Mouse (Mus musculus) forebrain, postnatal 0 days (tissue): ENCODE data around the gene Krtap4-7. TPM values are rescaled to one million over a fixed set of nuclear protein-coding genes. Genes with fewer than 3 reads are reported as not detected.

Experiments used
- polyA plus RNA-seq: library from polyadenylated mRNA; unstranded; fragments of >200 nt; fragmentation: Nextera tagmentation; extraction: Ambion mirVana; gene quantifications from 2 replicates; pipeline ENCODE4 v1.2.1, GENCODE M21; 2015
- total RNA-seq: library from RNA; depleted of rRNA; stranded (reverse); fragments of >200 nt; gene quantifications from 2 replicates; pipeline ENCODE4 v1.2.3, GENCODE M21; 2014; rRNA removed

Gene Krtap4-7
- total and polyA plus RNA-seq, 2 experiments from 2014 or later, result not detected

Other genes with a start within 250 kb of the Krtap4-7 start
Only the 30 nearest of the 38 such genes appear.
- gene Krt23, start 151.0 kb downstream of the Krtap4-7 start, total RNA-seq, result 0.08 TPM in 1 of 2 replicates, not detected in the other
- gene Krt23, start 151.0 kb downstream of the Krtap4-7 start, polyA plus RNA-seq, result 0.20 and 0.53 TPM in 2 replicates
- not detected in 2 replicates for gene Krt39, start 122.8 kb downstream of the Krtap4-7 start, total RNA-seq
- not detected in 2 replicates for gene Krt39, start 122.8 kb downstream of the Krtap4-7 start, polyA plus RNA-seq
- gene Krt40, start 100.9 kb downstream of the Krtap4-7 start, total RNA-seq, result not detected in 2 replicates
- gene Krt40, start 100.9 kb downstream of the Krtap4-7 start, polyA plus RNA-seq, result not detected in 2 replicates
- not detected in 2 replicates for gene Krtap3-3, start 93.2 kb downstream of the Krtap4-7 start, total RNA-seq
- not detected in 2 replicates for gene Krtap3-3, start 93.2 kb downstream of the Krtap4-7 start, polyA plus RNA-seq
- not detected in 2 replicates for gene Krtap3-2, start 87.2 kb downstream of the Krtap4-7 start, total RNA-seq
- not detected in 2 replicates for gene Krtap3-2, start 87.2 kb downstream of the Krtap4-7 start, polyA plus RNA-seq
- not detected in 2 replicates for gene Gm11939, start 84.6 kb downstream of the Krtap4-7 start, total RNA-seq
- gene Gm11939, start 84.6 kb downstream of the Krtap4-7 start, polyA plus RNA-seq, result not detected in 2 replicates
- not detected in 2 replicates for gene Krtap3-1, start 77.5 kb downstream of the Krtap4-7 start, total RNA-seq
- not detected in 2 replicates for gene Krtap3-1, start 77.5 kb downstream of the Krtap4-7 start, polyA plus RNA-seq
- not detected in 2 replicates for gene Krtap1-5, start 63.1 kb downstream of the Krtap4-7 start, total RNA-seq
- not detected in 2 replicates for gene Krtap1-5, start 63.1 kb downstream of the Krtap4-7 start, polyA plus RNA-seq
- not detected in 2 replicates for gene Krtap1-4, start 60.4 kb downstream of the Krtap4-7 start, total RNA-seq
- not detected in 2 replicates for gene Krtap1-4, start 60.4 kb downstream of the Krtap4-7 start, polyA plus RNA-seq
- gene Krtap1-3, start 52.8 kb downstream of the Krtap4-7 start, total RNA-seq, result not detected in 2 replicates
- not detected in 2 replicates for gene Krtap1-3, start 52.8 kb downstream of the Krtap4-7 start, polyA plus RNA-seq
- not detected in 2 replicates for gene Krtap9-3, start 46.0 kb downstream of the Krtap4-7 start, total RNA-seq
- gene Krtap9-3, start 46.0 kb downstream of the Krtap4-7 start, polyA plus RNA-seq, result not detected in 2 replicates
- gene Gm11938, start 40.8 kb downstream of the Krtap4-7 start, total RNA-seq, result not detected in 2 replicates
- gene Gm11938, start 40.8 kb downstream of the Krtap4-7 start, polyA plus RNA-seq, result not detected in 2 replicates
- not detected in 2 replicates for gene Gm11937, start 33.9 kb downstream of the Krtap4-7 start, total RNA-seq
- gene Gm11937, start 33.9 kb downstream of the Krtap4-7 start, polyA plus RNA-seq, result not detected in 2 replicates
- gene Krtap2-4, start 29.2 kb downstream of the Krtap4-7 start, total RNA-seq, result not detected in 2 replicates
- gene Krtap2-4, start 29.2 kb downstream of the Krtap4-7 start, polyA plus RNA-seq, result not detected in 2 replicates
- not detected in 2 replicates for gene Gm11562, start 23.7 kb downstream of the Krtap4-7 start, total RNA-seq
- not detected in 2 replicates for gene Gm11562, start 23.7 kb downstream of the Krtap4-7 start, polyA plus RNA-seq
- not detected in 2 replicates for gene Krtap4-1, start 15.9 kb downstream of the Krtap4-7 start, total RNA-seq
- not detected in 2 replicates for gene Krtap4-1, start 15.9 kb downstream of the Krtap4-7 start, polyA plus RNA-seq
- not detected in 2 replicates for gene Krtap4-2, start 9.0 kb downstream of the Krtap4-7 start, total RNA-seq
- not detected in 2 replicates for gene Krtap4-2, start 9.0 kb downstream of the Krtap4-7 start, polyA plus RNA-seq
- not detected in 2 replicates for gene Gm11555, start 6.1 kb upstream of the Krtap4-7 start, total RNA-seq
- not detected in 2 replicates for gene Gm11555, start 6.1 kb upstream of the Krtap4-7 start, polyA plus RNA-seq
- gene Gm11563, start 14.9 kb upstream of the Krtap4-7 start, total RNA-seq, result not detected in 2 replicates
- gene Gm11563, start 14.9 kb upstream of the Krtap4-7 start, polyA plus RNA-seq, result not detected in 2 replicates
- gene Krtap4-6, start 21.9 kb upstream of the Krtap4-7 start, total RNA-seq, result not detected in 2 replicates
- not detected in 2 replicates for gene Krtap4-6, start 21.9 kb upstream of the Krtap4-7 start, polyA plus RNA-seq
- gene Gm14190, start 46.7 kb upstream of the Krtap4-7 start, total RNA-seq, result not detected in 2 replicates
- not detected in 2 replicates for gene Gm14190, start 46.7 kb upstream of the Krtap4-7 start, polyA plus RNA-seq
- not detected in 2 replicates for gene Gm14180, start 90.2 kb upstream of the Krtap4-7 start, total RNA-seq
- gene Gm14180, start 90.2 kb upstream of the Krtap4-7 start, polyA plus RNA-seq, result not detected in 2 replicates
- gene Gm11595, start 128.8 kb upstream of the Krtap4-7 start, total RNA-seq, result not detected in 2 replicates
- gene Gm11595, start 128.8 kb upstream of the Krtap4-7 start, polyA plus RNA-seq, result not detected in 2 replicates
- gene Krtap4-8, start 136.6 kb upstream of the Krtap4-7 start, total RNA-seq, result not detected in 2 replicates
- not detected in 2 replicates for gene Krtap4-8, start 136.6 kb upstream of the Krtap4-7 start, polyA plus RNA-seq
- not detected in 2 replicates for gene Krtap4-9, start 141.1 kb upstream of the Krtap4-7 start, total RNA-seq
- not detected in 2 replicates for gene Krtap4-9, start 141.1 kb upstream of the Krtap4-7 start, polyA plus RNA-seq
- not detected in 2 replicates for gene Gm11596, start 149.4 kb upstream of the Krtap4-7 start, total RNA-seq
- gene Gm11596, start 149.4 kb upstream of the Krtap4-7 start, polyA plus RNA-seq, result not detected in 2 replicates
- not detected in 2 replicates for gene Gm11569, start 154.8 kb upstream of the Krtap4-7 start, total RNA-seq
- gene Gm11569, start 154.8 kb upstream of the Krtap4-7 start, polyA plus RNA-seq, result not detected in 2 replicates
- not detected in 2 replicates for gene Gm11554, start 160.4 kb upstream of the Krtap4-7 start, total RNA-seq
- gene Gm11554, start 160.4 kb upstream of the Krtap4-7 start, polyA plus RNA-seq, result not detected in 2 replicates
- 0.33 TPM in 1 of 2 replicates, not detected in the other for gene Krtap4-13, start 165.8 kb upstream of the Krtap4-7 start, total RNA-seq
- gene Krtap4-13, start 165.8 kb upstream of the Krtap4-7 start, polyA plus RNA-seq, result not detected in 2 replicates
- gene Gm11564, start 171.6 kb upstream of the Krtap4-7 start, total RNA-seq, result not detected in 2 replicates
- not detected in 2 replicates for gene Gm11564, start 171.6 kb upstream of the Krtap4-7 start, polyA plus RNA-seq